Mouse (Mus musculus): ENCODE measurements at regions not wholly inside any gene's neighbourhood (a gene's known extent, or its start where the extent isn't known, plus 50 kb on each side); places are given as distances from the start of the nearest gene placed in this dataset.

GRCm38 (mm10) chr2:108584799-108585198 is 695.7 kb upstream of the Kif18a start:
- Histone ChIP-seq H3K9ac (replicated peaks; ENCODE audit: low read depth, low read length) (no peak overlapping the region), H3K36me3 (replicated peaks; ENCODE audit: control insufficient read depth, insufficient read depth, low read length) (no peaks in the 10 kb centered on the region), H3K4me2 (ENCODE audit: low read depth, low read length) (no peak overlapping the region), H3K4me1 (ENCODE audit: control insufficient read depth, insufficient read depth) (no peaks in the 10 kb centered on the region), H3K9me3 (replicated peaks; ENCODE audit: control insufficient read depth, low read length) (no peaks in the 10 kb centered on the region), H3K27ac (ENCODE audit: low read depth) (no peak overlapping the region), H3K27me3 (ENCODE audit: control insufficient read depth, insufficient read depth, low read length) (no peaks in the 10 kb centered on the region), H3K4me3 (ENCODE audit: low read depth, low read length) (no peak overlapping the region)
- no peak for TF ChIP-seq CTCF (IDR thresholded peaks at IDR 0.05; ENCODE audit: low read depth)
- no peak for TF ChIP-seq EP300 (IDR thresholded peaks at IDR 0.05; ENCODE audit: low read depth)
- ATAC-seq (ENCODE audit: insufficient read depth, low read depth), result no peak
- no peak for DNase-seq (ENCODE audit: low spot score)

DNA sequence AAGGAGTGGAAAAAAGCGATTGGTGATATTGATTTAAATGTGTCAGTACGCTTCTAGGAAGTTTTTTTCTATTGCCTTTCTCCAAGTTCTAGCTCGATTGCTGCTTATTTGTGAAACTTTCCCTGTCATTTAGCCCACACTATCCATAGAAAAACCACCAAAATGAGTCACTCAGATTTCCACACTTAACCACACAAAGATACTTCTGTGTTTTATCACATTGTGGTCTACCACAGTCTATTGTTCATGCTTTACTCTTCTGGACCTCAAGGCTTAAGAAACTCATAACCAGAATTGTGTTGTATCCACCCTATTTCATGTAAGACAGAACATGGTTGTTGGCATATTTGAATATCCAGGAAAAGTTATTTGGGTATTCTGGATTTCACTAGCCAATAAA is 687.0 kb upstream of the Kif18a start:
- ATAC-seq (ENCODE audit: insufficient read depth, low read depth), result no peak
- H3K4me1 ChIP-seq (ENCODE audit: control insufficient read depth, insufficient read depth), result no peaks in the 10 kb centered on the region
- no peak overlapping the region for H3K27ac ChIP-seq (ENCODE audit: low read depth)
- no peaks in the 10 kb centered on the region for H3K27me3 ChIP-seq (ENCODE audit: control insufficient read depth, insufficient read depth, low read length)
- 75% methylated on average over 3 of the region's 3 CpGs for WGBS
- H3K36me3 ChIP-seq (replicated peaks; ENCODE audit: control insufficient read depth, insufficient read depth, low read length), result no peaks in the 10 kb centered on the region
- no peak overlapping the region for H3K9ac ChIP-seq (replicated peaks; ENCODE audit: low read depth, low read length)
- DNase-seq (ENCODE audit: low spot score), result no peak
- H3K4me3 ChIP-seq (ENCODE audit: low read depth, low read length), result no peak overlapping the region
- TF ChIP-seq CTCF (IDR thresholded peaks at IDR 0.05; ENCODE audit: low read depth), result no peak
- TF ChIP-seq EP300 (IDR thresholded peaks at IDR 0.05; ENCODE audit: low read depth), result no peak
- no peaks in the 10 kb centered on the region for H3K9me3 ChIP-seq (replicated peaks; ENCODE audit: control insufficient read depth, low read length)
- H3K4me2 ChIP-seq (ENCODE audit: low read depth, low read length), result no peak overlapping the region

DNA sequence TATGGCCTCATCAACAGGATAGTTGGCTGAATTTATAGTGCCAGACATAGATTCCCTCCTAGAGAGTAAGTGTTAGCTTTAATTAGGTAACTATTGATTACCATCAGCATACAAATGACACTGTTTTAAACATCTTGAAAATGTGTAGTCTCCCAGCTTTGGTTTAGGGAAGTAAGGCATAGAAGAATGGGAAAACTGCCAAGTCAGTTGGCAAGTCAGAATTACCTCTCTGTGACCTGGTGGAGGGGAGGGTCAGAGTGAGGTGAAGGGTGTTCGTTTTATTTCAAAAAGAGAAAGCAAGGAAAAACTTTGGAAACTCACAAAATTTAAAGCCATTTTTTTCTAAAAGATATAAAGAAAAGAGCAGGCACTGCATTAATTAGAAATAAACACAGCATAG is 680.2 kb upstream of the Kif18a start:
- DNase-seq (ENCODE audit: low spot score), result no peak
- Histone ChIP-seq H3K4me3 (ENCODE audit: low read depth, low read length) (no peak overlapping the region), H3K9me3 (replicated peaks; ENCODE audit: control insufficient read depth, low read length) (no peaks in the 10 kb centered on the region), H3K36me3 (replicated peaks; ENCODE audit: control insufficient read depth, insufficient read depth, low read length) (no peaks in the 10 kb centered on the region), H3K27ac (ENCODE audit: low read depth) (no peak overlapping the region), H3K4me1 (ENCODE audit: control insufficient read depth, insufficient read depth) (no peaks in the 10 kb centered on the region), H3K9ac (replicated peaks; ENCODE audit: low read depth, low read length) (no peak overlapping the region), H3K4me2 (ENCODE audit: low read depth, low read length) (no peak overlapping the region), H3K27me3 (ENCODE audit: control insufficient read depth, insufficient read depth, low read length) (no peaks in the 10 kb centered on the region)
- TF ChIP-seq EP300 (IDR thresholded peaks at IDR 0.05; ENCODE audit: low read depth) (no peak), CTCF (IDR thresholded peaks at IDR 0.05; ENCODE audit: low read depth) (no peak)
- no peak for ATAC-seq (ENCODE audit: insufficient read depth, low read depth)
- WGBS, result 32% methylated on average over 1 of the region's 1 CpGs

DNA sequence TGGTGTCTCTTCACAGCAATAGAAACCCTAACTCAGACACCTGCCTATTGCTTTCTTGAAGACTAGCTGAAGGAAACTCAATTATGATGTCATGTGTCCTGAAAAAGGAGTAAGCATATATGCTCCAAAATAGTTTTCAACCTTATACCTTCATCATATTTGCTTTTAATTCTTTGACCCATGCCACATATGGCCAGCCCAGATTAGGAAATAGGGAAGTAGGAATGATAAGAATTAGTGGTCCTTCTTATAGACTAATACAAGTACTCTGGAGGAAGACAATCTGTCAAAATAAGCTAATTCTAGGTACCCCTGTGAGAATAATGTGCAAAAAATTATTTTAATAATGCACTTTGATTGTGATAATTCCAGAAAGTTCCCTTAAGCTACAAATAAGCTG is 661.0 kb upstream of the Kif18a start:
- Histone ChIP-seq H3K9me3 (replicated peaks; ENCODE audit: control insufficient read depth, low read length) (0 out of 2 replicates have a peak, but pooled peaks cover 5% of the 10 kb centered on the region), H3K9ac (replicated peaks; ENCODE audit: low read depth, low read length) (no peak overlapping the region), H3K27ac (ENCODE audit: low read depth) (no peak overlapping the region), H3K36me3 (replicated peaks; ENCODE audit: control insufficient read depth, insufficient read depth, low read length) (no peaks in the 10 kb centered on the region), H3K27me3 (ENCODE audit: control insufficient read depth, insufficient read depth, low read length) (no peaks in the 10 kb centered on the region), H3K4me1 (ENCODE audit: control insufficient read depth, insufficient read depth) (peaks cover 11% of the 10 kb centered on the region; the same call in 1 of the 2 replicates), H3K4me2 (ENCODE audit: low read depth, low read length) (no peak overlapping the region), H3K4me3 (ENCODE audit: low read depth, low read length) (no peak overlapping the region)
- no peak for DNase-seq (ENCODE audit: low spot score)
- TF ChIP-seq EP300 (IDR thresholded peaks at IDR 0.05; ENCODE audit: low read depth) (no peak), CTCF (IDR thresholded peaks at IDR 0.05; ENCODE audit: low read depth) (no peak)
- ATAC-seq (ENCODE audit: insufficient read depth, low read depth), result no peak

DNA sequence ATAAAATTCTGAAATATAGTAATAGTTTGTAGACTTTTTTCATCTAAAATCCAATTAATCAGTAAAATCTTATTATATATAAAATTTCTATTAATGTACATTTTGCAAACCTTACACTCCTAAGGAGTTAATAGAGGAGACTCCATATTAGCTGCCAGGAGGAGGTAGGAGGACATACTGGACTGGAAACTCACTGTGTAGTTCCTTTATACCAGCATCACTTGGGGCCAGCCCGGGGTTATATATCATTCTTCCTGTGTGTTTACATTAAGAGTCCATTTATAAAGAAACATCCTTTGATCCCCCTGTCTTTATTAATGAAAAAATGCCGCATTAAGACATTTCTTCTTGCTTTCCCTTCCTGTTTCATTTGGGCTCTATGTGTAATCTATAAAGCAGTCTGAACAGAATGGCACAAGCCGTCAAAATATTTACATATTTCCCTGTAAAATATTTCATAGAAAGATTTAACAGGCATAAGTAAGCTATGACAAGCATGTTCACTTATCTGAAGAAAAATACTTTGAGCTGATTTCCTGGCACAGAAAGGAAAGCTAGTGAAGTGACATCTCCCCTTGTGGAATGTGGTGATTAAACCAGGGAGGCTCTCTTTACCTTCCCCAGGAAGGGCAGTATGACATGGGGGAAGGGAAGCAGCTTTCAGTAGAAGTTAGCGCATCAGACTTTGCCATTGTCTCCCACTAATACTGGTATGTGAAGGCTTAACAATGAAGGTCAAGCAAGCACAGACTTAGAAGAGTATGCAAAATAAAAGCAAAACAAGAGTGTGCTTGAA is 658.0 kb upstream of the Kif18a start:
- H3K4me1 ChIP-seq (ENCODE audit: control insufficient read depth, insufficient read depth), result peaks cover 11% of the 10 kb centered on the region; the same call in 1 of the 2 replicates
- DNase-seq (ENCODE audit: low spot score) (peak; percentile 69), ATAC-seq (ENCODE audit: insufficient read depth, low read depth) (peak; percentile 88)
- peak overlapping the region; percentile 13; the same call in 1 of the 2 replicates for H3K4me2 ChIP-seq (ENCODE audit: low read depth, low read length)
- peak overlapping the region; percentile 73 for H3K27ac ChIP-seq (ENCODE audit: low read depth)
- H3K36me3 ChIP-seq (replicated peaks; ENCODE audit: control insufficient read depth, insufficient read depth, low read length), result no peaks in the 10 kb centered on the region
- H3K9me3 ChIP-seq (replicated peaks; ENCODE audit: control insufficient read depth, low read length), result 0 out of 2 replicates have a peak, but pooled peaks cover 5% of the 10 kb centered on the region
- H3K9ac ChIP-seq (replicated peaks; ENCODE audit: low read depth, low read length), result no peak overlapping the region
- H3K4me3 ChIP-seq (ENCODE audit: low read depth, low read length), result no peak overlapping the region
- no peaks in the 10 kb centered on the region for H3K27me3 ChIP-seq (ENCODE audit: control insufficient read depth, insufficient read depth, low read length)
- TF ChIP-seq EP300 (IDR thresholded peaks at IDR 0.05; ENCODE audit: low read depth) (peak; percentile 64; the same call in 1 of the 2 replicates), CTCF (IDR thresholded peaks at IDR 0.05; ENCODE audit: low read depth) (no peak)
- WGBS, result 23% methylated on average over 4 of the region's 4 CpGs

- Histone ChIP-seq H3K4me2 (ENCODE audit: low read depth, low read length) (no peak overlapping the region), H3K36me3 (replicated peaks; ENCODE audit: control insufficient read depth, insufficient read depth, low read length) (no peaks in the 10 kb centered on the region), H3K9me3 (replicated peaks; ENCODE audit: control insufficient read depth, low read length) (no peaks in the 10 kb centered on the region), H3K9ac (replicated peaks; ENCODE audit: low read depth, low read length) (no peak overlapping the region), H3K4me1 (ENCODE audit: control insufficient read depth, insufficient read depth) (no peaks in the 10 kb centered on the region), H3K27ac (ENCODE audit: low read depth) (no peak overlapping the region), H3K4me3 (ENCODE audit: low read depth, low read length) (no peak overlapping the region), H3K27me3 (ENCODE audit: control insufficient read depth, insufficient read depth, low read length) (no peaks in the 10 kb centered on the region)
- no peak for DNase-seq (ENCODE audit: low spot score)
- no peak for ATAC-seq (ENCODE audit: insufficient read depth, low read depth)
- 66% methylated on average over 4 of the region's 4 CpGs for WGBS
- no peak for TF ChIP-seq CTCF (IDR thresholded peaks at IDR 0.05; ENCODE audit: low read depth)
- TF ChIP-seq EP300 (IDR thresholded peaks at IDR 0.05; ENCODE audit: low read depth), result no peak
Measured at GRCm38 (mm10) chr2:108635644-108636043, 644.9 kb upstream of the Kif18a start.

All from heart, postnatal 0 days (tissue).